Mouse (Mus musculus): Measurements from ENCODE around the gene Gsk3a.

DNA sequence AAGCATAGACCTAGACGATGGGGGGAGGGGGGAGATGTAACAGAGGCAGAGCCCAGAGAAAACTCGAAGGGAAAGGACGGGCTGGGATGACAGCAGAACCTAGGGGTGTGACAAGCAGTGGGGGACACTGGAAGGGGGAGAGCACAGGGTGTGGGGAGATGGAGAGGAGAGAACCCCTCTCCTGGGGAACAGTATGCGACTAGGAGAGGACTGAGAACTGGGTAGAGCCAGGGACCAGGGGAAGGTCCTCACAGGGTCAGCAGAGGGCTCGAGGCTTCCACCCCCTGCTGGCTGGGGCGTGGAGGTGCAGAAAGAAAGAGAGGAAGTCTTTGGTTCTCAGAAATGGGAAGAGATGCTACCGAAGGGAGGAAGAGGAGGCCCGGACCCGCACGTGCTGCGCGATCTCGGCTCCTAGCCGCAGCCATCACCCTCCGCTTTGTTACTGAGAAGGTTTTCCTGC is 56.3 kb downstream of the Gsk3a start:
- TF ChIP-seq POLR2A (IDR thresholded peaks at IDR 0.05; ENCODE audit: borderline replicate concordance, low read depth, low read length) = no peak
- peak; percentile 88 for TF ChIP-seq CTCF (IDR thresholded peaks at IDR 0.05; ENCODE audit: low read depth, low read length)
